Mouse (Mus musculus): ENCODE data around the gene Synm. TPM values are rescaled to one million over a fixed set of nuclear protein-coding genes. Genes with fewer than 3 reads are reported as not detected.

Gene Synm
- polyA plus RNA-seq, 1 experiment = 0.01 TPM

DNA sequence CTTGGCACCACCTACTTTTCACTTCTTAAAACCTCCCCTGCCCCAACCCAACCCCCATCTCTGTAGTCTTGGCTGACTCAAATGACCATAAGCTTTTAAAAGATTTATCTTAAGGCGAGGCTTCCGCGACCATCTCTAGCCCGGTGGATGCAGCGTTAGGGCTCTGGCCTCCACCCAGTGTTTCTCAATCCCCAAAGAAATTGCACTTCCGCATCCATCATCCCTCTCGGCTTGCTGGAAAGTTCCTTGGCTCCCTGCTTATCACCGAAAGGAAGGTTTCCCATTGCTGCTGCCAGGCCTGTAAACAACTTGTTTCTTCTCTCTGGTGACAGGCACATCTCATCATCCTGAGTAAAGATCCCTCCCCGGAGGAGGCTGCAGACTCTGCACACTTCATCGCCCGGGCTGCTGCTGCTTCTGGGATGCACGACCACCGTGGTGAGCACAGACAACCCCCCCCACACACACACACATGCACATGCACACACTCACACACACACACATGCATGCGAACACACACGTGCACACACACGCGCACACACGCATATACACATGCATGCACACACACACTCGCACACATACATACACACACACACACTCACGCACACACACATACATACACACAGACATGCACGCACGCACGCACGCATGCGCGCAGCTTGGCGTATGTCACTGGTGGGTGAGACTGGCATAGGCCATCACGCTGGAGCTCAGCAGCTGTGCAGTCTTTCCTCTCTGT, 61.5 kb downstream of the Synm start:
- TF ChIP-seq GATA1 (IDR thresholded peaks at IDR 0.05; ENCODE audit: low read length) = no peak
- no peak for TF ChIP-seq TAL1 (IDR thresholded peaks at IDR 0.05; ENCODE audit: low read length)
- Histone ChIP-seq H3K4me3 (replicated peaks) (no peak overlapping the region), H3K27me3 (ENCODE audit: control insufficient read depth) (no peaks in the 10 kb centered on the region), H3K36me3 (ENCODE audit: control insufficient read depth) (peaks cover 3% of the 10 kb centered on the region; the same call in 1 of the 2 replicates), H3K4me1 (ENCODE audit: control insufficient read depth) (no peaks in the 10 kb centered on the region), H3K9me3 (ENCODE audit: control insufficient read depth, low read length) (no peaks in the 10 kb centered on the region)

- Histone ChIP-seq H3K4me1 (ENCODE audit: control insufficient read depth) (no peaks in the 10 kb centered on the region), H3K36me3 (ENCODE audit: control insufficient read depth) (peaks cover 3% of the 10 kb centered on the region; the same call in 1 of the 2 replicates), H3K4me3 (replicated peaks) (no peak overlapping the region), H3K27me3 (ENCODE audit: control insufficient read depth) (no peaks in the 10 kb centered on the region), H3K9me3 (ENCODE audit: control insufficient read depth, low read length) (no peaks in the 10 kb centered on the region)
- no peak for TF ChIP-seq GATA1 (IDR thresholded peaks at IDR 0.05; ENCODE audit: low read length)
- TF ChIP-seq TAL1 (IDR thresholded peaks at IDR 0.05; ENCODE audit: low read length) = no peak
Observed at GRCm38 (mm10) chr7:67695906-67696305, 63.6 kb downstream of the Synm start.

- no peaks in the 10 kb centered on the region for H3K27me3 ChIP-seq (ENCODE audit: control insufficient read depth)
- H3K4me3 ChIP-seq (replicated peaks) = no peak overlapping the region
- H3K4me1 ChIP-seq (ENCODE audit: control insufficient read depth) = no peaks in the 10 kb centered on the region
- TF ChIP-seq TAL1 (IDR thresholded peaks at IDR 0.05; ENCODE audit: low read length) (no peak), GATA1 (IDR thresholded peaks at IDR 0.05; ENCODE audit: low read length) (no peak)
- no peaks in the 10 kb centered on the region; the same call in 1 of the 2 replicates for H3K36me3 ChIP-seq (ENCODE audit: control insufficient read depth)
- H3K9me3 ChIP-seq (ENCODE audit: control insufficient read depth, low read length) = no peaks in the 10 kb centered on the region
Observed at GRCm38 (mm10) chr7:67692791-67693538, 66.6 kb downstream of the Synm start.

DNA sequence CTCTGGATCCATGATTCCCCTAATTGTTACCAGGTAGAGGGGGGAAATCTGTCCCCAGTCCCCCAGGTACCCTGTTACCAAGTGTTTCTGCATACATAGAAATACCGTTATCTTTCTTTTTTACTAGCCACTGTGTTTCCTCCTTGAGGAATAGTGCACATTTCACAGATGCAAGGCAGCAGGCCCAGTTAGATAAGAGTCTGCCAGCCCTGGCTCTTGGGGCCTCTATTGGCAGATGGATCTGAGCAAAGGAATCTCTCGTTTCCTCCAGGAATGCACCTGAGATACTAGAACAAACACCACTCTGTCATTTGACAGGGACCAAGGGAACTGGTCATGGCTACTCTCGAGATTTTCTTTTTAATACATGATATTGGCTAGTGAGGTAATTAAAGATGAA, 67.4 kb downstream of the Synm start:
- Histone ChIP-seq H3K36me3 (ENCODE audit: control insufficient read depth) (no peaks in the 10 kb centered on the region; the same call in 1 of the 2 replicates), H3K4me1 (ENCODE audit: control insufficient read depth) (no peaks in the 10 kb centered on the region), H3K27me3 (ENCODE audit: control insufficient read depth) (no peaks in the 10 kb centered on the region), H3K4me3 (replicated peaks) (no peak overlapping the region), H3K9me3 (ENCODE audit: control insufficient read depth, low read length) (no peaks in the 10 kb centered on the region)
- TF ChIP-seq TAL1 (IDR thresholded peaks at IDR 0.05; ENCODE audit: low read length) (no peak), GATA1 (IDR thresholded peaks at IDR 0.05; ENCODE audit: low read length) (no peak)

DNA sequence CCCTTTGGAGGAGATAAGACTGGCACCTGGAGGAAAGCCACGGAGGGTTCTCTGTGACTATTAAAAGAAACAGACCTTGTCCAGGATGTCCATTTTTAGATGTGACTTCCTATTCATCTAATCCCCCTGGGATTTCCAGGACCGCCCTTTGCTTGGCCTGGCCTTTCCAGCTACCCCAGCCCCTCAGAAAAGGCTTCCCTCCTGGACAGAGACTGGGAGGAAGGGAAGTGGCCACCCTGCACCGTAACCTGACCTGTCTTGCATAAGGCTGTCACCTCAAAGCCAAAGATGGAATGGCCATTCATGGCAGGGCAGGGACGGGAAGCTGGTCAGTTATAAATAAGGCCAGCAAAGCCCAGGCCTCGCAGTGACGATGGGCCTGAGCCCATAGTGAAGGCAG, 68.5 kb downstream of the Synm start:
- no peaks in the 10 kb centered on the region for H3K27me3 ChIP-seq (ENCODE audit: control insufficient read depth)
- no peak overlapping the region for H3K4me3 ChIP-seq (replicated peaks)
- no peaks in the 10 kb centered on the region for H3K4me1 ChIP-seq (ENCODE audit: control insufficient read depth)
- TF ChIP-seq TAL1 (IDR thresholded peaks at IDR 0.05; ENCODE audit: low read length) (no peak), GATA1 (IDR thresholded peaks at IDR 0.05; ENCODE audit: low read length) (no peak)
- H3K36me3 ChIP-seq (ENCODE audit: control insufficient read depth) = no peaks in the 10 kb centered on the region
- no peaks in the 10 kb centered on the region for H3K9me3 ChIP-seq (ENCODE audit: control insufficient read depth, low read length)

GRCm38 (mm10) chr7:67689793-67690192, 69.7 kb downstream of the Synm start:
- Histone ChIP-seq H3K4me3 (replicated peaks) (no peak overlapping the region), H3K9me3 (ENCODE audit: control insufficient read depth, low read length) (no peaks in the 10 kb centered on the region), H3K4me1 (ENCODE audit: control insufficient read depth) (no peaks in the 10 kb centered on the region), H3K36me3 (ENCODE audit: control insufficient read depth) (no peaks in the 10 kb centered on the region; the same call in 1 of the 2 replicates), H3K27me3 (ENCODE audit: control insufficient read depth) (no peaks in the 10 kb centered on the region)
- no peak for TF ChIP-seq TAL1 (IDR thresholded peaks at IDR 0.05; ENCODE audit: low read length)
- no peak for TF ChIP-seq GATA1 (IDR thresholded peaks at IDR 0.05; ENCODE audit: low read length)

- TF ChIP-seq TAL1 (IDR thresholded peaks at IDR 0.05; ENCODE audit: low read length) (no peak), GATA1 (IDR thresholded peaks at IDR 0.05; ENCODE audit: low read length) (no peak)
- Histone ChIP-seq H3K4me3 (replicated peaks) (no peak overlapping the region), H3K36me3 (ENCODE audit: control insufficient read depth) (no peaks in the 10 kb centered on the region; the same call in 1 of the 2 replicates), H3K9me3 (ENCODE audit: control insufficient read depth, low read length) (no peaks in the 10 kb centered on the region), H3K4me1 (ENCODE audit: control insufficient read depth) (no peaks in the 10 kb centered on the region), H3K27me3 (ENCODE audit: control insufficient read depth) (no peaks in the 10 kb centered on the region)
Observed at GRCm38 (mm10) chr7:67688281-67688680, 71.3 kb downstream of the Synm start.

- H3K27me3 ChIP-seq (ENCODE audit: control insufficient read depth) = no peaks in the 10 kb centered on the region
- TF ChIP-seq GATA1 (IDR thresholded peaks at IDR 0.05; ENCODE audit: low read length) (no peak), TAL1 (IDR thresholded peaks at IDR 0.05; ENCODE audit: low read length) (no peak)
- H3K4me1 ChIP-seq (ENCODE audit: control insufficient read depth) = no peaks in the 10 kb centered on the region
- H3K36me3 ChIP-seq (ENCODE audit: control insufficient read depth) = no peaks in the 10 kb centered on the region; the same call in 1 of the 2 replicates
- H3K9me3 ChIP-seq (ENCODE audit: control insufficient read depth, low read length) = no peaks in the 10 kb centered on the region
- no peak overlapping the region for H3K4me3 ChIP-seq (replicated peaks)
Observed at GRCm38 (mm10) chr7:67686545-67686944, 73.0 kb downstream of the Synm start.

GRCm38 (mm10) chr7:67683006-67683405, 76.5 kb downstream of the Synm start:
- H3K4me3 ChIP-seq (replicated peaks) = no peak overlapping the region
- no peak for TF ChIP-seq GATA1 (IDR thresholded peaks at IDR 0.05; ENCODE audit: low read length)
- no peak for TF ChIP-seq TAL1 (IDR thresholded peaks at IDR 0.05; ENCODE audit: low read length)
- no peaks in the 10 kb centered on the region; the same call in 1 of the 2 replicates for H3K36me3 ChIP-seq (ENCODE audit: control insufficient read depth)
- no peaks in the 10 kb centered on the region for H3K27me3 ChIP-seq (ENCODE audit: control insufficient read depth)
- no peaks in the 10 kb centered on the region for H3K9me3 ChIP-seq (ENCODE audit: control insufficient read depth, low read length)
- no peaks in the 10 kb centered on the region for H3K4me1 ChIP-seq (ENCODE audit: control insufficient read depth)
